Mouse (Mus musculus): ENCODE measurements around the gene Sgms1. TPM values are rescaled to one million over a fixed set of nuclear protein-coding genes. Genes with fewer than 3 reads are reported as not detected.

Sgms1 gene
- polyA plus RNA-seq, 1 experiment from 2014 or later = 26.2 TPM

- TF ChIP-seq CTCF (IDR thresholded peaks at IDR 0.05) = no peak
- CTCF ChIA-PET = no interaction called here
- in situ Hi-C loops (cut with MboI; ENCODE audit: low pct_unique_long_range_greater_than_20kb) = no loop called here
- ATAC-seq (no peak), DNase-seq (ENCODE audit: low read depth, low spot score) (no peak)
- no peaks in the 10 kb centered on the region for H3K27me3 ChIP-seq
- POLR2A ChIA-PET = no interaction called here
These were observed 140.1 kb downstream of the Sgms1 start for GRCm38 (mm10) chr19:32249181-32250130.

GRCm38 (mm10) chr19:32244881-32245280, 144.6 kb downstream of the Sgms1 start:
- POLR2A ChIA-PET = no interaction called here

GRCm38 (mm10) chr19:32243246-32243645, 146.3 kb downstream of the Sgms1 start:
- in situ Hi-C loops (cut with MboI; ENCODE audit: low pct_unique_long_range_greater_than_20kb) = no loop called here
- POLR2A ChIA-PET = interaction anchor here (1.0 kb wide), 1 partner anchor 12 kb away, joined by 3 read pairs; no protein-coding TSS in a partner anchor
- H3K27me3 ChIP-seq = no peaks in the 10 kb centered on the region
- TF ChIP-seq CTCF (IDR thresholded peaks at IDR 0.05) = no peak
- no peak for ATAC-seq
- CTCF ChIA-PET = interaction anchor here (1.1 to 2.4 kb wide), 6 partner anchors 10 to 43 kb away, joined by 3 to 8 read pairs (median 5); no protein-coding TSS in a partner anchor
- no peak for DNase-seq (ENCODE audit: low read depth, low spot score)

More at GRCm38 (mm10) chr19:32244881-32245280, 144.6 kb downstream of the Sgms1 start:
- DNase-seq (ENCODE audit: low read depth, low spot score) (no peak), ATAC-seq (no peak)
- TF ChIP-seq CTCF (IDR thresholded peaks at IDR 0.05) = no peak
- no peaks in the 10 kb centered on the region for H3K27me3 ChIP-seq
- in situ Hi-C loops (cut with MboI; ENCODE audit: low pct_unique_long_range_greater_than_20kb) = no loop called here
- CTCF ChIA-PET = interaction anchor here (1.0 to 2.1 kb wide), 2 partner anchors 11 to 17 kb away, joined by 3 to 7 read pairs; no protein-coding TSS in a partner anchor

GRCm38 (mm10) chr19:32242153-32242552, 147.4 kb downstream of the Sgms1 start:
- in situ Hi-C loops (cut with MboI; ENCODE audit: low pct_unique_long_range_greater_than_20kb) = no loop called here
- ChIA-PET CTCF (interaction anchor here (1.0 to 2.4 kb wide), 6 partner anchors 11 to 42 kb away, joined by 3 to 8 read pairs (median 3); no protein-coding TSS in a partner anchor), POLR2A (interaction anchor here (1.0 to 1.1 kb wide), 2 partner anchors 10 to 11 kb away, joined by 3 read pairs; no protein-coding TSS in a partner anchor)
- DNase-seq (ENCODE audit: low read depth, low spot score) = peak; percentile 77
- no peaks in the 10 kb centered on the region for H3K27me3 ChIP-seq
- ATAC-seq = peak; percentile 63
- no peak for TF ChIP-seq CTCF (IDR thresholded peaks at IDR 0.05)

- POLR2A ChIA-PET = no interaction called here
- TF ChIP-seq CTCF (IDR thresholded peaks at IDR 0.05) = no peak
- in situ Hi-C loops (cut with MboI; ENCODE audit: low pct_unique_long_range_greater_than_20kb) = no loop called here
- DNase-seq (ENCODE audit: low read depth, low spot score) (no peak), ATAC-seq (no peak)
- H3K27me3 ChIP-seq = no peaks in the 10 kb centered on the region
- CTCF ChIA-PET = no interaction called here
These were observed 149.0 kb downstream of the Sgms1 start for GRCm38 (mm10) chr19:32240417-32240990.

- DNase-seq (ENCODE audit: low read depth, low spot score) = no peak
- no peaks in the 10 kb centered on the region for H3K27me3 ChIP-seq
- in situ Hi-C loops (cut with MboI; ENCODE audit: low pct_unique_long_range_greater_than_20kb) = no loop called here
- ATAC-seq = no peak
- no peak for TF ChIP-seq CTCF (IDR thresholded peaks at IDR 0.05)
- ChIA-PET POLR2A (no interaction called here), CTCF (no interaction called here)
These were observed 149.6 kb downstream of the Sgms1 start for GRCm38 (mm10) chr19:32239925-32240324.

- ChIA-PET POLR2A (no interaction called here), CTCF (no interaction called here)
- in situ Hi-C loops (cut with MboI; ENCODE audit: low pct_unique_long_range_greater_than_20kb) = no loop called here
- H3K27me3 ChIP-seq = no peaks in the 10 kb centered on the region
- no peak for TF ChIP-seq CTCF (IDR thresholded peaks at IDR 0.05)
- DNase-seq (ENCODE audit: low read depth, low spot score) = no peak
- no peak for ATAC-seq
These were observed 150.1 kb downstream of the Sgms1 start for GRCm38 (mm10) chr19:32239459-32239792.

GRCm38 (mm10) chr19:32238722-32239458, 150.6 kb downstream of the Sgms1 start:
- ATAC-seq (no peak), DNase-seq (ENCODE audit: low read depth, low spot score) (no peak)
- TF ChIP-seq CTCF (IDR thresholded peaks at IDR 0.05) = no peak
- no peaks in the 10 kb centered on the region for H3K27me3 ChIP-seq
- POLR2A ChIA-PET = no interaction called here
- in situ Hi-C loops (cut with MboI; ENCODE audit: low pct_unique_long_range_greater_than_20kb) = no loop called here
- CTCF ChIA-PET = no interaction called here

GRCm38 (mm10) chr19:32237685-32238084, 151.8 kb downstream of the Sgms1 start:
- TF ChIP-seq CTCF (IDR thresholded peaks at IDR 0.05) = no peak
- no peaks in the 10 kb centered on the region for H3K27me3 ChIP-seq
- ATAC-seq (no peak), DNase-seq (ENCODE audit: low read depth, low spot score) (no peak)
- in situ Hi-C loops (cut with MboI; ENCODE audit: low pct_unique_long_range_greater_than_20kb) = no loop called here
- POLR2A ChIA-PET = no interaction called here
- CTCF ChIA-PET = interaction anchor here (1.6 kb wide), 1 partner anchor 12 kb away, joined by 5 read pairs; no protein-coding TSS in a partner anchor

- no peak for DNase-seq (ENCODE audit: low read depth, low spot score)
- POLR2A ChIA-PET = no interaction called here
- in situ Hi-C loops (cut with MboI; ENCODE audit: low pct_unique_long_range_greater_than_20kb) = no loop called here
- CTCF ChIA-PET = interaction anchor here (1.6 kb wide), 1 partner anchor 11 kb away, joined by 5 read pairs; no protein-coding TSS in a partner anchor
- no peak for TF ChIP-seq CTCF (IDR thresholded peaks at IDR 0.05)
- H3K27me3 ChIP-seq = no peaks in the 10 kb centered on the region
- ATAC-seq = no peak
These were observed 152.3 kb downstream of the Sgms1 start for GRCm38 (mm10) chr19:32237173-32237583.

Data from Patski (cell line).